Mouse (Mus musculus) hindbrain, embryonic 16.5 days (tissue): ENCODE measurements at regions not wholly inside any gene's neighbourhood (a gene's known extent, or its start where the extent isn't known, plus 50 kb on each side); places are given as distances from the start of the nearest gene placed in this dataset.

Source experiments
- ATAC-seq: fragments of 200-750 bp; cut with Nextera tagmentation; 2 replicates; pipeline ENCODE4 v1.8.0; 2017; ENCODE audit warnings: moderate TSS enrichment, moderate library complexity
- H3K27ac ChIP-seq: fragments of 300-500 bp; sonication (generic); 2 replicates; pipeline ENCODE4 v1.5.1; 2014; ENCODE audit warnings: low read depth, mild to moderate bottlenecking, control low read depth, low read length, moderate library complexity
- H3K27me3 ChIP-seq: fragments of 300-500 bp; sonication (generic); replicated peaks from 2 replicates; pipeline ENCODE4 v1.6.1; 2014; ENCODE audit warnings: low read length; ENCODE audit not compliant: control insufficient read depth, insufficient read depth
- H3K36me3 ChIP-seq: fragments of 300-500 bp; sonication (generic); 2 replicates; pipeline ENCODE4 v1.6.1; 2014; ENCODE audit warnings: mild to moderate bottlenecking, low read length, moderate library complexity, mixed read lengths; ENCODE audit not compliant: control insufficient read depth, insufficient read depth
- H3K4me1 ChIP-seq: fragments of 300-500 bp; sonication (generic); 2 replicates; pipeline ENCODE4 v1.6.1; 2014; ENCODE audit warnings: low read depth, low read length; ENCODE audit not compliant: control insufficient read depth, insufficient read depth
- H3K4me2 ChIP-seq: fragments of 300-500 bp; sonication (generic); 2 replicates; pipeline ENCODE4 v1.6.1; 2014; ENCODE audit warnings: mild to moderate bottlenecking, low read length, control low read depth, moderate library complexity
- H3K4me3 ChIP-seq: fragments of 300-500 bp; sonication (generic); 2 replicates; pipeline ENCODE4 v1.5.1; 2014; ENCODE audit warnings: mild to moderate bottlenecking, low read length, control low read depth, moderate library complexity
- H3K9ac ChIP-seq: fragments of 300-500 bp; sonication (generic); 2 replicates; pipeline ENCODE4 v1.6.1; 2014; ENCODE audit warnings: low read depth, mild to moderate bottlenecking, control low read depth, low read length, moderate library complexity
- H3K9me3 ChIP-seq: fragments of 300-500 bp; sonication (generic); 2 replicates; pipeline ENCODE4 v1.6.1; 2014; ENCODE audit warnings: mild to moderate bottlenecking, low read length, moderate library complexity; ENCODE audit not compliant: control insufficient read depth
- WGBS: fragments of 180-500 bp; shearing (Covaris S2); extraction: QIAGEN DNeasy Blood & Tissue Kit; methylation state at CpG from one replicate; pipeline ENCODE4 v1.1.7; 2014; 5-methylcytosine and 5-hydroxymethylcytosine counted together

DNA sequence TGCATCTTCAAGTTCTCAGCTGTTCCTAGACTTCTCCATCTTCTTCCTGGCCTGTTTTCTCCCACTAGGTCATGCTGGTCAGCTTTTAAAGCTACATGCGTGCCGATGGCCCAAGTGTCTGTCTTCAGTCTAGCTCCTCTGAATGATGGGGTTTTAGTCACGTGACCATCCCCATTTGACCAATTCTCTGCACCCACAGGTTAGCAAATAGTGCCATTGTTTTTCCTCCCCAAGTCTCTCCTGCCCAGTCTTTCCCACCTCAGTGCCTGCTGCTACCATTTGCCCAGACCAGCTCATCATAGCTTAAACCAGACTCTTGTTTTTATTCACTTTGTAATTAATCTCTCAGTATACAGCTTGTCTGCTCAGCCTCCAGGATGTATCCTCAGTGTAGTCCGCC is 62.3 kb downstream of the Zfp706 start:
- ATAC-seq: no peak
- Histone ChIP-seq H3K27ac (0 out of 2 replicates have a peak overlapping the region, but pooled peaks have one; percentile 23), H3K9me3 (no peaks in the 10 kb centered on the region), H3K4me2 (no peak overlapping the region), H3K4me3 (no peak overlapping the region), H3K4me1 (peaks cover 18% of the 10 kb centered on the region), H3K27me3 (no peaks in the 10 kb centered on the region), H3K36me3 (no peaks in the 10 kb centered on the region), H3K9ac (no peak overlapping the region)
- WGBS: 79% methylated on average over 4 of the region's 4 CpGs

DNA sequence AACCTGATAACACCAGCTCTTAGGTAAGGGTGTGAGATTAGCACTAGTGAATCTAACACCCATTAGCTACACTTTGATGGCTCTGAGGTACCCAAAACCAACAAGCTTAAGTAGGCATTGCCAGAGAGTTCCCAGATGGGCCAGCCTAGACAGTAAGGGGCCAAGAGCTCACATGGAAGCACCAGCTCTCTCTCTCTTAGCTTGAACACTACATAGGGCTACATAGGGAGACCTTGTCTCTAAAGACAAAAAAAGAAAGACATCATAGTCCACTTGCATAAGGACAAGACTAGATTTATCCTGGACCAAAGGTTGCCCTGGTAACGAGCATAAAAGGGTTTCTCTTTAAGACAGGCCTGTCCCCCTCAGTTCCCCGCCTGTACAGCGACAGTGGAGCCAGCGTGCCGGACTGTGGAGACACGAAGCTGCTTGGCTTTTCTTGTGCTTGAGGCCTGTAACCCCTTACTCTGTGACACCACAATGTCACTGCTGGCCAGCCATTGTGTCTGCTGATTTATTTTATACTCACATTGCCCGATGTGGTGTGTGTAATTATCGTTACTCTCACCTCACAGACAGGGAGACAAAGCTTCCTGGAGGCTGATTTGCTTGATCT is 62.9 kb downstream of the Zfp706 start:
- 29% methylated on average over 8 of the region's 8 CpGs for WGBS
- H3K4me3 ChIP-seq: no peak overlapping the region
- peaks cover 18% of the 10 kb centered on the region for H3K4me1 ChIP-seq
- no peaks in the 10 kb centered on the region for H3K36me3 ChIP-seq
- 0 out of 2 replicates have a peak overlapping the region, but pooled peaks have one; percentile 23 for H3K27ac ChIP-seq
- no peak overlapping the region for H3K4me2 ChIP-seq
- H3K27me3 ChIP-seq: no peaks in the 10 kb centered on the region
- no peak overlapping the region for H3K9ac ChIP-seq
- ATAC-seq: peak; percentile 66
- H3K9me3 ChIP-seq: no peaks in the 10 kb centered on the region

DNA sequence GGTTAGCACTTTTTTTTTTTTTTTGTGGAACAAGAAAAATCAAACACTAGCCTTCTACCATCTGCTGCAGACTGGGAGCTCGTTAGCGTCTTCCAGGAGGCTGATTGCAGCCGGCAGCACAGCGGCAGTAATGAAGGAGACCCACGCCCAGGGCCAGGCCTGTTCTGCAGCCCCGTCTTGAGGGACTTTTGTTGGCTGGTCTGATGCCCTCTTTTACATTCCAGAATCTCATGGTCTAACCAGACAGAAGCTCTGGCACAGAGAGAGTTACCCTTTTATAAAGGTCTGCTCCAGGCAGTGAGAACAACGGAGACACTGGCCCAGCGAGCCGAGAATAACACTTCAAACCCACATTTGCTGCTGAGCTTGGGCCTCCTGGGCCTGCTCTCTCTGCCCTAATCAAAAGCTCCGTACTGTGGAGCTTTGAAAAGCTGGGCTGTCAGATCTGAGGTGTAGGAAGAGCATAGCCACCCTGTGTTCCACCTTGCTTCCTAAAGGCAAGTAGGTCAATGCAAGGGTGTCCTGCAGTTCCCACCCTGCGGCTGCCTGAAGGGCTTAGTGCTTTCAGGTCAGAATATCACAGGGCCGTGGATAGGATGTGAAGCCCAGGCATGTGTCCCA is 64.0 kb downstream of the Zfp706 start:
- H3K27ac ChIP-seq: peak overlapping the region; percentile 83
- no peaks in the 10 kb centered on the region for H3K27me3 ChIP-seq
- 27% methylated on average over 12 of the region's 12 CpGs for WGBS
- no peaks in the 10 kb centered on the region for H3K36me3 ChIP-seq
- no peak overlapping the region for H3K4me2 ChIP-seq
- ATAC-seq: no peak
- peak overlapping the region; percentile 38 for H3K9ac ChIP-seq
- peaks cover 21% of the 10 kb centered on the region for H3K4me1 ChIP-seq
- no peak overlapping the region for H3K4me3 ChIP-seq
- no peaks in the 10 kb centered on the region for H3K9me3 ChIP-seq

DNA sequence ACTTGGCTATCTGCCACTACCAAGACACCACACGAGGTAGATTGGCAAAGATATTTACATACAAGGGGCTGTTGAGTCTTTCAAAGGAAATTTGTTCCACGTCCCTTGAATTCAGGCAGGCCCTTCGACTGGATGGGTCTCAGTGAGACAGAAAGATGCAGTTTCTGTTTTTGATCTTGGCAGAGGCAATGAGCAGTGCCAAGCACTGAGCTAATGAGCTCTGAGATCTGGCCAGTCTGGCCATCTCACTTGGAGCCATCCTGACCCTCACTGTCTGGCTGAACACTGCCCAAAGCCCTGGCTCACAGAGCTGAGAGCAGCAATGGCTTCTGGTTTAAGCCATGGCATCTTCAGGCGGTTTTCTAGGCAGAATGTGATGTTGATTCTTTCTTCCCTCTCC is 65.3 kb downstream of the Zfp706 start:
- H3K36me3 ChIP-seq: no peaks in the 10 kb centered on the region
- no peak overlapping the region for H3K4me2 ChIP-seq
- H3K27me3 ChIP-seq: no peaks in the 10 kb centered on the region
- no peak overlapping the region for H3K4me3 ChIP-seq
- WGBS: 54% methylated on average over 4 of the region's 4 CpGs
- H3K27ac ChIP-seq: no peak overlapping the region
- H3K9ac ChIP-seq: no peak overlapping the region
- ATAC-seq: no peak
- peaks cover 26% of the 10 kb centered on the region for H3K4me1 ChIP-seq
- no peaks in the 10 kb centered on the region for H3K9me3 ChIP-seq

DNA sequence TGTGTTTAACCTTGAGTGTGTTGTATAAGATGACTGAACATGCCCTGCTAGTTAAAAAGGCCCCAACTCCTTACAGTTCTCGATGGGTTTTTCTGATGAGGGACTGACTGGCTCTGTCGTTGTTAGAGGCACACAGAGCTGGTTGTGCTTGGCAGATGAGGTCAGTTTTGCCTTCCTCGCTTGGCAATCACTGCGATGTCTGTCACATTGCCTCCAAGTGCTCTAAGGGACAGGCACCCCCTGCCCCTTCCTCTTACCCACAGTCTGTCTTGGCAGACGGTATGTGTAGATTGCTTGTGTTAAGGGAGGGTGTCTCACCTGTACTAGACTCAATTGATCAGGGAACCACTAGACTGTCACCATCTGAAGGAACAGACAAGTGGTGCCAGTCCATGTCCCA is 65.8 kb downstream of the Zfp706 start:
- 88% methylated on average over 5 of the region's 5 CpGs for WGBS
- H3K4me1 ChIP-seq: peaks cover 26% of the 10 kb centered on the region
- no peak for ATAC-seq

DNA sequence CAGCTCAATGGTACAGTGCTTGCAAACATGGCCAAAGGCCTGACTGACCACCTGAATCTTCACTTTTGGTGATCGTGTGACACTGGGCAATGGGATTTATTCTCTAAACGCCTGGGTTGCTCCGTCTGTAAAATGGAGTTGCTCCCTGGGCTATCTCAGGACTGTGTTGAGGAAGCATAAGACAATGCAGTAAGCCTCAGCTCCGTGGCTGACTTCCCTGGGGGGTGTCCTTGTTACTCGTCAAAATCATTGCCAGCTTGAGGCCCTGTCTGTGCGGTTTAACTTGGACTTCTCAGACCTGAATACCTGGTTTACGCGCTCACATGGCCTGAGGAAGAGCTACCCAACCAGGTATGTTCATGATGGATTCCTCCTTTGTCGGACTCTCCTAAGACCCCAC is 68.0 kb downstream of the Zfp706 start:
- H3K27me3 ChIP-seq: no peaks in the 10 kb centered on the region
- no peaks in the 10 kb centered on the region for H3K36me3 ChIP-seq
- peak overlapping the region; percentile 95 for H3K27ac ChIP-seq
- H3K4me3 ChIP-seq: no peak overlapping the region
- no peak overlapping the region for H3K4me2 ChIP-seq
- peaks cover 22% of the 10 kb centered on the region for H3K4me1 ChIP-seq
- H3K9me3 ChIP-seq: no peaks in the 10 kb centered on the region
- 83% methylated on average over 9 of the region's 9 CpGs for WGBS
- no peak overlapping the region for H3K9ac ChIP-seq
- no peak for ATAC-seq

More for the DNA sequence above, 65.8 kb downstream of the Zfp706 start:
- Histone ChIP-seq H3K27me3 (no peaks in the 10 kb centered on the region), H3K27ac (no peak overlapping the region), H3K4me3 (no peak overlapping the region), H3K9me3 (no peaks in the 10 kb centered on the region), H3K4me2 (no peak overlapping the region), H3K9ac (no peak overlapping the region), H3K36me3 (no peaks in the 10 kb centered on the region)

DNA sequence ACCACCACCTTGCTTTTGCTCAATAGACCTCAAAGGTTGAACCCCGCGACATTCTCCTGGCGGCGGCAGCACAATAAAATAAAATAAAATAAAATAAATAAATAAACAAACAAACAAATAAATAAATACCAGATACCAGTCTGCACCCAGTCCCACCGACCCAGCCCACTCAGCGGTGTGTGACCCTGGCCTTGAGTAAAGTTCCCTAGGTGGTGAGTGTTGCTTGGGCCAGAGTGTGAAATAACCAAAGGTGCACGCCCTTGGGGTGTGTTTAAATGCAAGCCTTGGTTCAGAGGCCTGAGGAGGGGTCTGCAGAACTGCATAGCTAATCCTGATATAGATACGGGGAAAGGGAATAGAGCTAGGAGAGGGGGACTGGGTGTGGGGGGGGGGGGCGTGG is 68.4 kb downstream of the Zfp706 start:
- peak overlapping the region; percentile 95 for H3K27ac ChIP-seq
- ATAC-seq: peak; percentile 25
- 21% methylated on average over 9 of the region's 9 CpGs for WGBS

DNA sequence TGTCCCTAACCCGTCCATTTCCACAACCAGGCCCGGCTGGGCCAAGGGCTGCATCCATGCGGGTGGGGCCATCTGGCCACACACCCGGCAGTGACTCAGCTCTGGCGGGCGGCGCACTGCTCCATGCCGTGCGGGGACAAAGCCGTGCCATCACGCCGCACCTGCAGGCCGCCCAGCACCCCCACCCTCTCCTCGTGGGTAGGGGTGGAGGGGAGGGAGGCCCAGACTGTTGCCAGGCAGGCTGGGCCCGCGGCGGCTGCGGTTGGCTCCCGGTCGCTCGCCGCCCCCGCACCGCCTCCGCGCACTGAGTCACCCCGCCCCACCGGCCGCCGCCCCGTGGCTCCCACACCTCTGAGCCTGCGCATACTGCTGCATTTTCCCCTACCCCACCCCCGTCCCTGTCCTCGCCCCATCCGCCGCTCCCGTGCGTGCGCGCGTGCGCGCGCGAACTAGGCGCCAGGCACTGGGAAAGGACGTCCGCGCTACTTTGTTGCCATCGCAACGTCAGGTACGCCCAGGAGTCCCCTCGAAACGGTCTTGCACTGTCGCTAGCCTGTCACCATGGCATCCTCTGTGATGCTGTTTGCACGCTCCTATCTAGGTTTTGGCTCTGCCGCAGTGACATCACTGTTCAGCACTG is 68.9 kb downstream of the Zfp706 start:
- H3K9ac ChIP-seq: peak overlapping the region; percentile 83
- peaks cover 17% of the 10 kb centered on the region for H3K4me1 ChIP-seq
- H3K36me3 ChIP-seq: no peaks in the 10 kb centered on the region

More for the DNA sequence above, 68.4 kb downstream of the Zfp706 start:
- Histone ChIP-seq H3K9me3 (no peaks in the 10 kb centered on the region), H3K27me3 (no peaks in the 10 kb centered on the region), H3K4me1 (peaks cover 21% of the 10 kb centered on the region), H3K36me3 (no peaks in the 10 kb centered on the region), H3K4me2 (peak overlapping the region; percentile 74), H3K9ac (peak overlapping the region; percentile 83), H3K4me3 (peak overlapping the region; percentile 49)

DNA sequence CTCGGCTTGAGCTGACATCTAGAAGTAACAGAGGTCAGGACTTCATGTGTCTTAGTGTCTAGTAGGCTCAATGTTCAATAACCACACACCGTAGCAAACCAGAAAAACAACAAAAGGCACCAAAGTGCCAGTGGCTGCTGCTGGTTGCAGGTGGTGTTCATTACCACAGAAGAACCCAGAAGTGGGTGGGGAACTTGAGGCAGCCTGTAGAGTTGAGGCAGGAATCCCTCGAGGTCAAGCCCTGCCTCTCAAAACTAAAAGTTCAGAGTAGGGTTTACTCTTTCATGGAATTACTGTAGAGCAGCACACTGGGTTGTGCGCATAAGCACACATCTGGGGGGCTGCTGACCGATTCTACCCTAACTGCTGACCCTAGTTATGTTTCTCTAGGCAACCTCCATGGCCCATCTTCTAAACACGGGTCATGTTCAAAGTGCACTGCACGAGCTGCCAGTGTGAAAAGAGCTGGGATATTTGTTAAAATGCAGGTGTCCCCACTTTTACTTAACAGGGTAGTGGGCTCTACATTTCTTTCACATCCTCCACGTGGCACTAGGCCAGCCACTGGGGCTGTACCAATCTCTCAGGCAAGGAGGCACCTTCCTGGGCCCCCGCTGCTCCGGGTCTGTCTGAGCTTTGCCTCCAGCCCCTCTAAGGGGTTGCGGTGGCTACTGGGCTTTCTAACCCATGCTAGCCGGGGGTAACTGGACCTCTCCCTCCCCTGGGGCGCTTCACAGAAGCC is 69.6 kb downstream of the Zfp706 start:
- no peak for ATAC-seq
- H3K9me3 ChIP-seq: no peaks in the 10 kb centered on the region

More for the DNA sequence above, 68.9 kb downstream of the Zfp706 start:
- Histone ChIP-seq H3K27ac (peak overlapping the region; percentile 95), H3K9me3 (no peaks in the 10 kb centered on the region), H3K4me3 (peak overlapping the region; percentile 49), H3K4me2 (peak overlapping the region; percentile 74), H3K27me3 (no peaks in the 10 kb centered on the region)
- ATAC-seq: peak; percentile 97
- under 1% methylated on average over 49 of the region's 57 CpGs for WGBS

More for the DNA sequence above, 69.6 kb downstream of the Zfp706 start:
- peak overlapping the region; percentile 95 for H3K27ac ChIP-seq
- H3K36me3 ChIP-seq: no peaks in the 10 kb centered on the region
- peak overlapping the region; percentile 49 for H3K4me3 ChIP-seq
- H3K4me1 ChIP-seq: peaks cover 10% of the 10 kb centered on the region
- H3K4me2 ChIP-seq: peak overlapping the region; percentile 74
- H3K9ac ChIP-seq: peak overlapping the region; percentile 83
- H3K27me3 ChIP-seq: no peaks in the 10 kb centered on the region
- 21% methylated on average over 13 of the region's 13 CpGs for WGBS
